Mouse (Mus musculus) small intestine, adult 2 months (tissue): ENCODE results near the gene Hcst. TPM values are rescaled to one million over a fixed set of nuclear protein-coding genes. Genes with fewer than 3 reads are reported as not detected.

Source experiments
- H3K27ac ChIP-seq: fragments of 200-500 bp; 2 replicates; pipeline ENCODE4 v1.5.1; 2012; ENCODE audit warnings: low read depth, low read length, control low read depth, inconsistent platforms; ENCODE audit not compliant: insufficient read depth
- H3K27me3 ChIP-seq: fragments of 200-500 bp; 2 replicates; pipeline ENCODE4 v1.6.1; 2012; ENCODE audit warnings: mild to moderate bottlenecking, moderate library complexity, low read length, inconsistent platforms; ENCODE audit not compliant: control insufficient read depth, insufficient read depth
- H3K36me3 ChIP-seq: fragments of 200-500 bp; 2 replicates; pipeline ENCODE4 v1.6.1; 2012; ENCODE audit warnings: mild to moderate bottlenecking, low read length, control low read depth, inconsistent platforms; ENCODE audit not compliant: control insufficient read depth, insufficient read depth
- H3K4me1 ChIP-seq: fragments of 200-500 bp; 2 replicates; pipeline ENCODE4 v1.6.1; 2012; ENCODE audit warnings: low read length, inconsistent platforms, mixed read lengths; ENCODE audit not compliant: control insufficient read depth, insufficient read depth, insufficient read length
- H3K4me3 ChIP-seq: fragments of 200-500 bp; 2 replicates; pipeline ENCODE4 v1.5.1; 2012; ENCODE audit warnings: low read depth, mild to moderate bottlenecking, control low read depth, inconsistent platforms, low read length, moderate library complexity
- CTCF ChIP-seq: fragments of 200-500 bp; IDR thresholded peaks from 2 replicates; pipeline ENCODE4 v1.5.1; 2012; ENCODE audit warnings: low read depth, mild to moderate bottlenecking, control low read depth, inconsistent platforms, low read length, moderate library complexity, mixed read lengths; ENCODE audit not compliant: insufficient replicate concordance, insufficient read length; ENCODE audit errors: extremely low read depth
- POLR2A ChIP-seq: fragments of 200-500 bp; IDR thresholded peaks from 2 replicates; pipeline ENCODE4 v1.6.1; 2012; ENCODE audit warnings: low read depth, mild to moderate bottlenecking, control low read depth, inconsistent platforms, low read length, moderate library complexity
- WGBS: fragments of 180-500 bp; shearing (Covaris S2); methylation state at CpG from one replicate; pipeline ENCODE4 v1.1.7; 2018; 5-methylcytosine and 5-hydroxymethylcytosine counted together
- polyA plus RNA-seq: library from polyadenylated mRNA; depleted of rRNA; stranded (reverse); fragments of >200 nt; gene quantifications from 2 replicates; pipeline ENCODE4 v1.2.3, GENCODE M21; 2012

Gene Hcst
- polyA plus RNA-seq, 1 experiment: 56.1 TPM

- H3K4me3 ChIP-seq: no peak overlapping the region
- no peaks in the 10 kb centered on the region for H3K4me1 ChIP-seq
- H3K27ac ChIP-seq: no peak overlapping the region
- no peaks in the 10 kb centered on the region for H3K27me3 ChIP-seq
- no peaks in the 10 kb centered on the region for H3K36me3 ChIP-seq
- WGBS: 60% methylated on average over 4 of the region's 4 CpGs
- TF ChIP-seq CTCF (no peak), POLR2A (no peak)
Measured at GRCm38 (mm10) chr7:30402343-30402742, 17.3 kb downstream of the Hcst start.

GRCm38 (mm10) chr7:30399671-30400070 lies 20.0 kb downstream of the Hcst start:
- H3K27me3 ChIP-seq: no peaks in the 10 kb centered on the region
- no peaks in the 10 kb centered on the region for H3K36me3 ChIP-seq
- WGBS: 63% methylated on average over 7 of the region's 7 CpGs
- H3K4me1 ChIP-seq: no peaks in the 10 kb centered on the region
- H3K4me3 ChIP-seq: no peak overlapping the region
- no peak overlapping the region for H3K27ac ChIP-seq
- TF ChIP-seq POLR2A (no peak), CTCF (no peak)

GRCm38 (mm10) chr7:30394871-30395270 lies 24.8 kb downstream of the Hcst start:
- no peaks in the 10 kb centered on the region for H3K36me3 ChIP-seq
- 52% methylated on average over 2 of the region's 2 CpGs for WGBS
- TF ChIP-seq CTCF (0 out of 2 replicates have a peak, but pooled peaks have one; percentile 9), POLR2A (no peak)

GRCm38 (mm10) chr7:30394379-30394778 lies 25.3 kb downstream of the Hcst start:
- TF ChIP-seq CTCF (no peak), POLR2A (no peak)
- Histone ChIP-seq H3K27ac (peak overlapping the region; percentile 82), H3K36me3 (no peaks in the 10 kb centered on the region), H3K4me3 (no peak overlapping the region), H3K4me1 (no peaks in the 10 kb centered on the region), H3K27me3 (no peaks in the 10 kb centered on the region)
- whole genome bisulfite sequencing: 41% methylated on average over 11 of the region's 11 CpGs

More at GRCm38 (mm10) chr7:30394871-30395270, 24.8 kb downstream of the Hcst start:
- H3K4me1 ChIP-seq: no peaks in the 10 kb centered on the region
- H3K4me3 ChIP-seq: no peak overlapping the region
- no peaks in the 10 kb centered on the region for H3K27me3 ChIP-seq
- peak overlapping the region; percentile 66; the same call in 1 of the 2 replicates for H3K27ac ChIP-seq

- H3K4me1 ChIP-seq: no peaks in the 10 kb centered on the region
- H3K27me3 ChIP-seq: no peaks in the 10 kb centered on the region
- no peak overlapping the region for H3K4me3 ChIP-seq
- TF ChIP-seq POLR2A: no peak
- no peak for TF ChIP-seq CTCF
- WGBS: 81% methylated on average over 4 of the region's 4 CpGs
- no peaks in the 10 kb centered on the region for H3K36me3 ChIP-seq
- H3K27ac ChIP-seq: peak overlapping the region; percentile 82
Measured at GRCm38 (mm10) chr7:30393631-30394030, 26.0 kb downstream of the Hcst start.

- no peak overlapping the region for H3K4me3 ChIP-seq
- H3K27ac ChIP-seq: peak overlapping the region; percentile 82
- 57% methylated on average over 4 of the region's 4 CpGs for WGBS
- H3K36me3 ChIP-seq: no peaks in the 10 kb centered on the region
- H3K27me3 ChIP-seq: no peaks in the 10 kb centered on the region
- TF ChIP-seq POLR2A (no peak), CTCF (no peak)
- no peaks in the 10 kb centered on the region for H3K4me1 ChIP-seq
Measured at GRCm38 (mm10) chr7:30392746-30393520, 26.7 kb downstream of the Hcst start.

GRCm38 (mm10) chr7:30384106-30384505 lies 35.5 kb downstream of the Hcst start:
- Histone ChIP-seq H3K4me1 (no peaks in the 10 kb centered on the region; the same call in 1 of the 2 replicates), H3K4me3 (no peak overlapping the region), H3K27me3 (no peaks in the 10 kb centered on the region), H3K27ac (no peak overlapping the region), H3K36me3 (no peaks in the 10 kb centered on the region)
- WGBS: 83% methylated on average over 9 of the region's 9 CpGs
- no peak for TF ChIP-seq POLR2A
- TF ChIP-seq CTCF: no peak

GRCm38 (mm10) chr7:30380061-30380460 lies 39.6 kb downstream of the Hcst start:
- 15% methylated on average over 5 of the region's 5 CpGs for WGBS
- Histone ChIP-seq H3K36me3 (no peaks in the 10 kb centered on the region), H3K27me3 (no peaks in the 10 kb centered on the region), H3K4me3 (no peak overlapping the region), H3K4me1 (peaks cover 12% of the 10 kb centered on the region; the same call in 1 of the 2 replicates), H3K27ac (peak overlapping the region; percentile 39)
- TF ChIP-seq CTCF (no peak), POLR2A (no peak)
